Mouse (Mus musculus) lung, adult 2 months (tissue): ENCODE results near the gene Fgfr3. TPM values are rescaled to one million over a fixed set of nuclear protein-coding genes. Genes with fewer than 3 reads are reported as not detected.

Experiments
- DNase-seq: peaks from one replicate; pipeline ENCODE4 v3.0.0; 2022
- H3K4me1 ChIP-seq: fragments of 200-500 bp; 2 replicates; pipeline ENCODE4 v1.6.1; 2011; ENCODE audit warnings: low read length; ENCODE audit not compliant: control insufficient read depth, insufficient read depth
- H3K4me3 ChIP-seq: fragments of 200-500 bp; replicated peaks from 2 replicates; pipeline ENCODE3; 2011; ENCODE audit warnings: low read depth, mild to moderate bottlenecking, control low read depth, low read length; ENCODE audit errors: extremely low read depth
- CTCF ChIP-seq: fragments of 200-500 bp; IDR thresholded peaks from 2 replicates; pipeline ENCODE4 v1.5.1; 2011; ENCODE audit warnings: mild to moderate bottlenecking, low read length, control low read depth; ENCODE audit not compliant: insufficient read depth
- POLR2A ChIP-seq: fragments of 200-500 bp; IDR thresholded peaks from 2 replicates; pipeline ENCODE4 v1.6.1; 2011; ENCODE audit warnings: low read depth, mild to moderate bottlenecking, control low read depth, low read length, borderline replicate concordance; ENCODE audit errors: extremely low read depth
- WGBS: fragments of 180-500 bp; shearing (Covaris S2); methylation state at CpG from one replicate; pipeline ENCODE4 v1.1.7; 2018; 5-methylcytosine and 5-hydroxymethylcytosine counted together
- polyA plus RNA-seq: library from polyadenylated mRNA; depleted of rRNA; stranded (reverse); fragments of >200 nt; gene quantifications from 2 replicates; pipeline ENCODE4 v1.2.3, GENCODE M21; 2012; rRNA removed

Gene Fgfr3
- polyA plus RNA-seq, 1 experiment = 237 TPM

DNA sequence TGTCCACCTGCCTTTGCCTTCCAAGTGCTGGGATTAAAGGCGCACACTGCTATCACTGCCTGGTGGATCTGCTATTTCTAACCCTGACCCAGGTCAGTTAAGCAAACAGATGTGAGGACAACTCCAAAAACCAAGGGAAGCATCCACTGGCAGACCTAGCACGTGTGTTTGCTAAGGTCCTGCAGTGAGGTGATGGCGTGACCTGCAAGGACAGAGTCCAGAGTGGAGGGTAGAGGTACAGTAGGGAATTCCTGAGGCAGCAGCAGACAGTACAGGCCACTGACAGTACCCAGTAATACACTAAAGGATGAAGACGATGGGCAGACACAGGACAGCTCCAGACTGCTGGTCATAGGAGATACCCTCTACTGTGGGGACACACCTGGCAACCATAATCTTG lies 19.1 kb downstream of the Fgfr3 start:
- TF ChIP-seq POLR2A (no peak), CTCF (no peak)
- no peaks in the 10 kb centered on the region for H3K4me1 ChIP-seq
- 88% methylated on average over 4 of the region's 4 CpGs for WGBS
- no peak for DNase-seq
- no peak overlapping the region for H3K4me3 ChIP-seq

GRCm38 (mm10) chr5:33743481-33743880 lies 22.0 kb downstream of the Fgfr3 start:
- H3K4me1 ChIP-seq = no peaks in the 10 kb centered on the region

GRCm38 (mm10) chr5:33777195-33777594 lies 55.7 kb downstream of the Fgfr3 start:
- TF ChIP-seq CTCF (no peak), POLR2A (no peak)
- no peak overlapping the region for H3K4me3 ChIP-seq
- no peaks in the 10 kb centered on the region for H3K4me1 ChIP-seq
- no peak for DNase-seq

More at GRCm38 (mm10) chr5:33743481-33743880, 22.0 kb downstream of the Fgfr3 start:
- TF ChIP-seq CTCF (no peak), POLR2A (no peak)
- H3K4me3 ChIP-seq = no peak overlapping the region
- WGBS = 86% methylated on average over 8 of the region's 8 CpGs
- no peak for DNase-seq

GRCm38 (mm10) chr5:33781964-33782344 lies 60.5 kb downstream of the Fgfr3 start:
- no peak for TF ChIP-seq CTCF
- TF ChIP-seq POLR2A = no peak
- no peak for DNase-seq
- WGBS = 4% methylated on average over 11 of the region's 11 CpGs
- Histone ChIP-seq H3K4me1 (peaks cover 3% of the 10 kb centered on the region; the same call in 1 of the 2 replicates), H3K4me3 (peak overlapping the region; percentile 61)

DNA sequence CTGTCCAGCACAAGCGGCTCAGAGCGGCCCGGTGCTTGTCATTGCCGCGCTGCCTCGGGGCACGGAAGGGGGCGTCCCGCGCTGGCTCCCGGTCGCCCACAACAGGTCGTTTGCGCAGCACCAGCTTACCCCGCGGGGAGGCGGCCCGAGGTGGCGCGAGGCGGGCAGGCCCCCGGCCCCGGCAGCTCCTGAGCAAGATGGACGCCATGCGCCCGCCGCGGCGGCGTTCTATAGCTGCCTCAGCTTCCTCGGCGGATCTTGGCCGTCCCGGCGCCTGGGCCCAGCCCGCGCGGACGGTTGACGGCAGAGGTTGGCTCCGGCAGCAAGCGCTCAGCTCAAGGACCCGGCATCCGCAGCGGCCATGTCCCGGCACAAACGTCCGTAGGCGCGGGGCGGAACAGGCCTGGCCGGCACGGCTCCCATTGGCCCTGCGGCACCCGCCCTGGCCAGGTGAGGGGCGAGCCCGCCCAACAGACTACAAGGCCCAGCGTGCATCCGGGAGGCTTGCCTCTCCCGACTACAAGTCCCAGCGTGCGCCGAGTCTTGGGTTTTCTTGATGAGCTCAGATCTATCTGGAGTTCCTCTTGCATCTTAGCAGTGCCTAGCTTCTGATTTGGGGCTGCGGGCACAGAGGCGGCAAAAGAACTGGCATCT lies 61.0 kb downstream of the Fgfr3 start, which contains the start of gene Letm1:
Letm1 (minus strand) TSS at position 473 of the 654 bp plus-strand sequence.
- Histone ChIP-seq H3K4me1 (peaks cover 3% of the 10 kb centered on the region; the same call in 1 of the 2 replicates), H3K4me3 (peak within 1 kb of the TSS; percentile 61)
- WGBS = under 1% methylated on average over 65 of the region's 65 CpGs
- TF ChIP-seq POLR2A (peak; percentile 41; the same call in 1 of the 2 replicates), CTCF (no peak)
- DNase-seq = peak; percentile 88

DNA sequence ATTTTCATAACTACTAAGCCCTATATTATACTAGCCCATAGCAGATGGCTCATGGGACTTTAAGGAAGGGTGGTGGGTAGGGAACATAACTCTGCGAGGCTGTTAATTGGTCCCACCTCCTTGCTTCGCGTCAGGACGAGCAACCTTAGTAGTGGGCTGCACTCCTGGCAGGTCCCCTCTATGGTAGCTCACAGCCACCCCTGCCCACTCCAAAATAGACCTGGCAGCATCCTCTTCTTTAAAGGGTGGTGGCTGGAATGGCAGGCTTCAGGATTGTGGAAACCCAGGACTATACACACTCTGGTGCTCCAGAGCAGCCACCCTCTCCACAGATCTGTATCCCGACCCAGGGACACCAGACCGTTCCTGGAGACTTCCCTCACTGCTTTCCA lies 61.5 kb downstream of the Fgfr3 start:
- no peak for TF ChIP-seq POLR2A
- TF ChIP-seq CTCF = no peak
- DNase-seq = no peak
- Histone ChIP-seq H3K4me3 (peak overlapping the region; percentile 61), H3K4me1 (peaks cover 3% of the 10 kb centered on the region; the same call in 1 of the 2 replicates)
- 6% methylated on average over 6 of the region's 6 CpGs for WGBS

Other genes with a start within 250 kb of the Fgfr3 start
- gene Fam53a, start 92.0 kb upstream of the Fgfr3 start, polyA plus RNA-seq = 37.2 and 39.8 TPM in 2 replicates
- gene Gm9903, start 91.7 kb upstream of the Fgfr3 start, polyA plus RNA-seq = 0.52 and 0.73 TPM in 2 replicates
- 20.4 and 21.3 TPM in 2 replicates for gene Slbp, start 69.1 kb upstream of the Fgfr3 start, polyA plus RNA-seq
- gene Tacc3, start 63.5 kb upstream of the Fgfr3 start, polyA plus RNA-seq = 3.1 and 5.3 TPM in 2 replicates
- gene Tmem129, start 63.3 kb upstream of the Fgfr3 start, polyA plus RNA-seq = 41.5 and 46.1 TPM in 2 replicates
- gene Letm1, start 61.1 kb downstream of the Fgfr3 start, polyA plus RNA-seq = 41.8 and 47.5 TPM in 2 replicates
- gene Nsd2, start 99.1 kb downstream of the Fgfr3 start, polyA plus RNA-seq = 4.6 and 7.6 TPM in 2 replicates
- gene Nelfa, start 214.7 kb downstream of the Fgfr3 start, polyA plus RNA-seq = 28.1 and 34.1 TPM in 2 replicates